In genomic region chr11:75893956-75894355, GRCm38 (mm10) we compare ENCODE assay signal across 31 mouse cellular contexts. TPM values are rescaled to one million over a fixed set of nuclear protein-coding genes. Genes with fewer than 3 reads are reported as not detected.
"Had no signal": no experiment of that assay in that cellular context is flagged by ENCODE, and none has a peak within 500 bp of the region (broad histone marks: within the 10 kb centered on the region; RNA-seq: fewer than 3 reads in every experiment).

No protein-coding gene starts in this region.

- H3K27ac ChIP-seq: left cerebral cortex, adult 2 months; limb, embryonic 10.5 days; limb, embryonic 12.5 days; limb, embryonic 13.5 days; limb, embryonic 15.5 days; liver, embryonic 12.5 days; liver, embryonic 13.5 days; liver, embryonic 14.5 days; liver, embryonic 15.5 days; lung, embryonic 15.5 days; macrophage; midbrain, embryonic 12.5 days; midbrain, embryonic 15.5 days; neural tube, embryonic 12.5 days; neural tube, embryonic 13.5 days had no signal

- H3K4me2 ChIP-seq: limb, embryonic 12.5 days; limb, embryonic 13.5 days; limb, embryonic 15.5 days; liver, embryonic 11.5 days; liver, embryonic 12.5 days; liver, embryonic 13.5 days; liver, embryonic 15.5 days; lung, embryonic 14.5 days; lung, embryonic 15.5 days; midbrain, embryonic 11.5 days; midbrain, embryonic 12.5 days; midbrain, embryonic 15.5 days; neural tube, embryonic 12.5 days; neural tube, embryonic 13.5 days had no signal

- H3K9ac ChIP-seq: limb, embryonic 12.5 days; limb, embryonic 13.5 days; limb, embryonic 15.5 days; liver, embryonic 12.5 days; liver, embryonic 13.5 days; liver, embryonic 14.5 days; liver, embryonic 15.5 days; liver, postnatal 0 days; lung, embryonic 14.5 days; lung, embryonic 15.5 days; midbrain, embryonic 12.5 days; midbrain, embryonic 15.5 days; neural tube, embryonic 12.5 days; neural tube, embryonic 13.5 days had no signal

- H3K36me3 ChIP-seq: limb, embryonic 10.5 days; limb, embryonic 12.5 days; limb, embryonic 13.5 days; limb, embryonic 15.5 days; liver, embryonic 12.5 days; liver, embryonic 13.5 days; liver, embryonic 15.5 days; lung, embryonic 15.5 days; midbrain, embryonic 12.5 days; midbrain, embryonic 15.5 days; neural tube, embryonic 12.5 days; neural tube, embryonic 13.5 days had no signal

- H3K9me3 ChIP-seq: limb, embryonic 10.5 days; limb, embryonic 12.5 days; limb, embryonic 13.5 days; limb, embryonic 15.5 days; liver, embryonic 12.5 days; liver, embryonic 13.5 days; liver, embryonic 15.5 days; lung, embryonic 15.5 days; megakaryocyte, embryonic 14.5 days; midbrain, embryonic 12.5 days; midbrain, embryonic 15.5 days; neural tube, embryonic 12.5 days; neural tube, embryonic 13.5 days had no signal

- ATAC-seq: liver, embryonic 12.5 days; liver, postnatal 0 days; lung, postnatal 0 days; midbrain, embryonic 15.5 days; midbrain, embryonic 16.5 days had no signal

- DNase-seq: left cerebral cortex, postnatal 4 days; liver; liver, embryonic 13.5 days; liver, postnatal 0 days; lung, adult 18-20 months; lung, adult 2 months; lung, embryonic 14.5 days; lung, postnatal 10 days; lung, postnatal 14 days; lung, postnatal 36 days; lung, postnatal 4 days had no signal

- H3K4me3 ChIP-seq: left cerebral cortex, adult 2 months; limb, embryonic 10.5 days; limb, embryonic 12.5 days; limb, embryonic 13.5 days; limb, embryonic 15.5 days; liver, embryonic 12.5 days; liver, embryonic 13.5 days; liver, embryonic 15.5 days; lung, embryonic 15.5 days; megakaryocyte, embryonic 14.5 days; midbrain, embryonic 12.5 days; midbrain, embryonic 15.5 days; myocyte; neural tube, embryonic 12.5 days; neural tube, embryonic 13.5 days had no signal

- H3K27me3 ChIP-seq: limb, embryonic 13.5 days; limb, embryonic 15.5 days; liver, embryonic 15.5 days; lung, embryonic 15.5 days; midbrain, embryonic 12.5 days; midbrain, embryonic 15.5 days; neural tube, embryonic 12.5 days; neural tube, embryonic 13.5 days had no signal

- H3K4me1 ChIP-seq: limb, embryonic 12.5 days; limb, embryonic 13.5 days; limb, embryonic 15.5 days; liver, embryonic 12.5 days; liver, embryonic 13.5 days; liver, embryonic 15.5 days; lung, embryonic 15.5 days had no signal

RNA-seq across cellular contexts. Expression of gene Rph3al, which starts 44.3 kb away (rescaled TPM):
- polyA plus RNA-seq: macrophage had no signal
